Mouse (Mus musculus) liver, embryonic 14.5 days (tissue): ENCODE measurements around the gene Sphkap. TPM values are rescaled to one million over a fixed set of nuclear protein-coding genes. Genes with fewer than 3 reads are reported as not detected.

Experiments used
- ATAC-seq: fragments of 200-750 bp; cut with Nextera tagmentation; 2 replicates; pipeline ENCODE4 v1.8.0; 2017; ENCODE audit warnings: moderate number of reproducible peaks, mild to moderate bottlenecking, moderate library complexity; ENCODE audit not compliant: insufficient read depth
- DNase-seq, 3 experiments: peaks; one replicate each; pipeline ENCODE4 v3.0.0-alpha.2; 2012 to 2013; ENCODE audit warnings: low read depth in 3 of 3, low spot score in 3 of 3
- H3K27ac ChIP-seq: fragments of 300-500 bp; sonication (generic); 2 replicates; pipeline ENCODE4 v1.5.1; 2014; ENCODE audit warnings: moderate library complexity, mild to moderate bottlenecking, control low read depth, inconsistent platforms
- H3K27me3 ChIP-seq: fragments of 300-500 bp; sonication (generic); 2 replicates; pipeline ENCODE4 v1.6.1; 2014; ENCODE audit warnings: mild to moderate bottlenecking, low read length, moderate library complexity; ENCODE audit not compliant: control insufficient read depth, insufficient read depth
- H3K36me3 ChIP-seq: fragments of 300-500 bp; sonication (generic); replicated peaks from 2 replicates; pipeline ENCODE4 v1.6.1; 2014; ENCODE audit warnings: low read depth; ENCODE audit not compliant: control insufficient read depth, insufficient read depth
- H3K4me1 ChIP-seq, 2 experiments: fragments of 200-500 bp in 1 of 2; fragments of 300-500 bp in 1 of 2; sonication (generic) in 1 of 2; replicated peaks; 2 replicates each; pipeline ENCODE4 v1.6.1; 2012 to 2014; ENCODE audit warnings: antibody characterized with exemption in 1 of 2, inconsistent platforms in 1 of 2, low read length in 1 of 2; ENCODE audit not compliant: control insufficient read depth in 2 of 2, insufficient read depth in 2 of 2
- H3K4me2 ChIP-seq: fragments of 300-500 bp; sonication (generic); 2 replicates; pipeline ENCODE4 v1.6.1; 2014; ENCODE audit warnings: low read depth, mild to moderate bottlenecking, control low read depth, moderate library complexity
- H3K4me3 ChIP-seq, 2 experiments: fragments of 200-500 bp in 1 of 2; fragments of 300-500 bp in 1 of 2; sonication (generic) in 1 of 2; 2 replicates each; pipeline ENCODE4 v1.5.1; 2012 to 2014; ENCODE audit warnings: low read depth in 2 of 2, low read length in 2 of 2, mild to moderate bottlenecking in 2 of 2, control low read depth in 1 of 2, inconsistent platforms in 1 of 2, moderate library complexity in 1 of 2; ENCODE audit not compliant: insufficient read depth in 1 of 2
- H3K9ac ChIP-seq: fragments of 300-500 bp; sonication (generic); replicated peaks from 2 replicates; pipeline ENCODE4 v1.6.1; 2014; ENCODE audit warnings: mild to moderate bottlenecking, control low read depth, moderate library complexity
- H3K9me3 ChIP-seq: fragments of 300-500 bp; sonication (generic); 2 replicates; pipeline ENCODE4 v1.6.1; 2016; ENCODE audit warnings: low read length, mixed read lengths; ENCODE audit not compliant: control insufficient read depth
- CTCF ChIP-seq: IDR thresholded peaks from 2 replicates; pipeline ENCODE4 v1.5.1; 2016; ENCODE audit warnings: antibody characterized with exemption, low read depth, control low read depth
- EP300 ChIP-seq: IDR thresholded peaks from 2 replicates; pipeline ENCODE4 v1.6.1; 2016; ENCODE audit warnings: antibody characterized with exemption, low read depth
- WGBS: fragments of 180-500 bp; shearing (Covaris S2); extraction: QIAGEN DNeasy Blood & Tissue Kit; methylation state at CpG from one replicate; pipeline ENCODE4 v1.1.7; 2014; ENCODE audit not compliant: insufficient replicate concordance; 5-methylcytosine and 5-hydroxymethylcytosine counted together
- polyA plus RNA-seq, 2 experiments: library from polyadenylated mRNA; depleted of rRNA in 1 of 2; stranded (reverse) in 1 of 2; unstranded in 1 of 2; fragments of >200 nt; fragmentation: Nextera tagmentation in 1 of 2; extraction: Ambion mirVana in 1 of 2; gene quantifications; 2 replicates each; pipeline versions ENCODE4 v1.2.1 to v1.2.3; 2012 to 2014

The Sphkap gene
- polyA plus RNA-seq, 2 experiments, result 0.01 to 0.06 TPM

GRCm38 (mm10) chr1:83311607-83312295 is 96.2 kb downstream of the Sphkap start:
- Histone ChIP-seq H3K4me2 (no peak overlapping the region), H3K9ac (no peak overlapping the region), H3K27ac (no peak overlapping the region), H3K4me3 (no peak overlapping the region), H3K4me1 (no peaks in the 10 kb centered on the region), H3K27me3 (no peaks in the 10 kb centered on the region), H3K36me3 (no peaks in the 10 kb centered on the region), H3K9me3 (no peaks in the 10 kb centered on the region)
- ATAC-seq, result no peak
- TF ChIP-seq CTCF (no peak), EP300 (no peak)
- DNase-seq, result no peak
- WGBS, result 64% methylated on average over 6 of the region's 6 CpGs

DNA sequence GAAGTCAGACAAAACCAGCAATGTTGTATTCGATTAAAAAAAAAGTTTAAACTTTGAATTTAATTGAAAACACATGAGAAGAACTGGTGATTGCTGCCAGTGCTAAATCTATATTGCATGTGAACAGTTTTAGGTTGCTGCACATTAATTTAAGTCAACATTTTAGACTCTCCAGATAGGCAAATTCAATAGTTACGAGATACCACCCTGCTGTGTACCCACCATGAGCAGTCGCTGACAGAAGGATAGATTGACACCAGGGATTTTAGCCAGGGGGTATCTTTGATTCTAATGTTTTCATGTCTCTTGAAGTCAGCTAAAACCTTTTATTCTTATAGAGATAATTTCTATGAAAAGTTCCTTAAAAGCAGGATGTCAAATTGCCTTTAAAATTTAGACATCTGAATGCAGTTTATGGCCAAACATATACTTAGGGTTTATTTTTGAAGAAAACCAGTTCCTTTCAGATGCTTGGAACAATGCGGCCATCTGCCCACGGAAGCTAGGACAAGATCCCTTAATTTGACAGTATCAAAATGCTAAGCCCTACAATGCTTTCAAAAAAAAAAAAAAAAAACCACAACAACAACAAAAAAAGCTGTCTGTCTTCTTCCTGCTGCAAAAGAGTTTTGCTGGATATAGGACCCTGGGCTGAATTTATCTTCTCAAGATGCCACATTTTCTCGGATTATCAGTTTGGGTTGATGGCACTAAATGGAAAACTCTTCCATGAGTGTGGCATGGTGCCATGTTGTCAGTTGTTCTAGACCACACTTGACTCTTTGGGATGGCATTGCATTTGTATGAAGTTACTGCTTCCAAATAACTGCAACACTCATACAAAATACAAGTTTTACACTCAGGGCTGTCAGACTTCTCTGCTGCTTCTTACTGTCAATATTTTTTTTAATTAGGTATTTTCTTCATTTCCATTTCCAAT is 110.6 kb downstream of the Sphkap start:
- TF ChIP-seq EP300, result no peak
- no peak for TF ChIP-seq CTCF
- WGBS, result 55% methylated on average over 6 of the region's 6 CpGs
- no peak for DNase-seq
- Histone ChIP-seq H3K36me3 (no peaks in the 10 kb centered on the region), H3K4me2 (no peak overlapping the region), H3K4me1 (no peaks in the 10 kb centered on the region), H3K9ac (no peak overlapping the region), H3K9me3 (no peaks in the 10 kb centered on the region), H3K27ac (no peak overlapping the region), H3K4me3 (no peak overlapping the region), H3K27me3 (no peaks in the 10 kb centered on the region)
- no peak for ATAC-seq

DNA sequence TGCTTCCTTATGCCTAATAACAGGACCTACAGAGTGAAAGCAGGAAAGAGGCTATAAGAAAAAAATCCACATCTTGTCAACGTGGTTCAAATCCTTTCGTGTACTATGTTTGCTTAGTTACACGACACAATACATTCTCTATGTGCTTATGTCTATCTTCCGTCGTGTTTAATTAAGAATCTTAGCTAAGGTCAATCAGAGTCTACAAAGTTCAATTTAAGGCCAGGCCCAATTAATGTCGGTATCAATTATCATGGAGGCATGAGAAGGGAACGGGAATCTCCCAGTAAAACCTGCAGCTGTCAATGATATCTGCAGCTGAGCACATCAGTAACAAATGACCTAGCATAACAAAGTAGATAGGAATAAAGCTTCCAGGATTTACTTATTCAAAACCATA is 122.1 kb downstream of the Sphkap start:
- Histone ChIP-seq H3K4me3 (no peak overlapping the region), H3K36me3 (no peaks in the 10 kb centered on the region), H3K4me2 (no peak overlapping the region), H3K9ac (no peak overlapping the region), H3K27me3 (no peaks in the 10 kb centered on the region), H3K9me3 (no peaks in the 10 kb centered on the region), H3K27ac (no peak overlapping the region), H3K4me1 (no peaks in the 10 kb centered on the region)
- ATAC-seq, result no peak
- TF ChIP-seq EP300 (no peak), CTCF (no peak)
- 66% methylated on average over 7 of the region's 7 CpGs for WGBS
- no peak for DNase-seq

GRCm38 (mm10) chr1:83277044-83277443 is 131.0 kb downstream of the Sphkap start:
- ATAC-seq (no peak), DNase-seq (no peak)
- Histone ChIP-seq H3K4me2 (no peak overlapping the region), H3K9me3 (no peaks in the 10 kb centered on the region), H3K4me3 (no peak overlapping the region), H3K27ac (no peak overlapping the region), H3K9ac (no peak overlapping the region), H3K27me3 (no peaks in the 10 kb centered on the region), H3K36me3 (no peaks in the 10 kb centered on the region), H3K4me1 (no peaks in the 10 kb centered on the region)
- no peak for TF ChIP-seq CTCF
- no peak for TF ChIP-seq EP300
- 77% methylated on average over 11 of the region's 11 CpGs for WGBS

GRCm38 (mm10) chr1:83276637-83277036 is 131.4 kb downstream of the Sphkap start:
- Histone ChIP-seq H3K4me1 (no peaks in the 10 kb centered on the region), H3K4me3 (no peak overlapping the region), H3K27ac (no peak overlapping the region), H3K36me3 (no peaks in the 10 kb centered on the region), H3K4me2 (no peak overlapping the region), H3K27me3 (no peaks in the 10 kb centered on the region), H3K9me3 (no peaks in the 10 kb centered on the region), H3K9ac (no peak overlapping the region)
- 67% methylated on average over 9 of the region's 9 CpGs for WGBS
- DNase-seq (no peak), ATAC-seq (no peak)
- TF ChIP-seq CTCF, result no peak
- TF ChIP-seq EP300, result no peak
